Mouse (Mus musculus): ENCODE results near the gene Mcm9. TPM values are rescaled to one million over a fixed set of nuclear protein-coding genes. Genes with fewer than 3 reads are reported as not detected.
A peak's percentile ranks its signal among the peaks of the same experiment; 100 is the strongest.

Gene Mcm9
- polyA plus RNA-seq, 1 experiment from 2014 or later = 10.0 TPM

GRCm38 (mm10) chr10:53580621-53581081 is 49.6 kb downstream of the Mcm9 start:
- no peak for DNase-seq (ENCODE audit: low spot score)

- no peak for DNase-seq (ENCODE audit: low spot score)
Measured at GRCm38 (mm10) chr10:53580137-53580536, 50.1 kb downstream of the Mcm9 start.

- DNase-seq (ENCODE audit: low spot score) = no peak
Measured at GRCm38 (mm10) chr10:53568531-53568930, 61.7 kb downstream of the Mcm9 start.

GRCm38 (mm10) chr10:53565538-53565937 is 64.7 kb downstream of the Mcm9 start:
- no peak for DNase-seq (ENCODE audit: low spot score)

- no peak for DNase-seq (ENCODE audit: low spot score)
Measured at GRCm38 (mm10) chr10:53562001-53562400, 68.2 kb downstream of the Mcm9 start.

- DNase-seq (ENCODE audit: low spot score) = no peak
Measured at GRCm38 (mm10) chr10:53537596-53537995, 92.6 kb downstream of the Mcm9 start.

- no peak for DNase-seq (ENCODE audit: low spot score)
Measured at GRCm38 (mm10) chr10:53532297-53532696, 97.9 kb downstream of the Mcm9 start.

GRCm38 (mm10) chr10:53527838-53528773 is 102.1 kb downstream of the Mcm9 start:
- DNase-seq (ENCODE audit: low spot score) = peak; percentile 44

GRCm38 (mm10) chr10:53527344-53527743 is 102.9 kb downstream of the Mcm9 start:
- DNase-seq (ENCODE audit: low spot score) = no peak

- no peak for DNase-seq (ENCODE audit: low spot score)
Measured at GRCm38 (mm10) chr10:53526350-53526749, 103.9 kb downstream of the Mcm9 start.

- no peak for DNase-seq (ENCODE audit: low spot score)
Measured at GRCm38 (mm10) chr10:53525265-53525976, 104.8 kb downstream of the Mcm9 start.

- no peak for DNase-seq (ENCODE audit: low spot score)
Measured at GRCm38 (mm10) chr10:53519068-53519954, 110.9 kb downstream of the Mcm9 start.

- DNase-seq (ENCODE audit: low spot score) = no peak
Measured at GRCm38 (mm10) chr10:53518599-53518913, 111.7 kb downstream of the Mcm9 start.

GRCm38 (mm10) chr10:53517770-53518598 is 112.3 kb downstream of the Mcm9 start:
- DNase-seq (ENCODE audit: low spot score) = no peak

- DNase-seq (ENCODE audit: low spot score) = no peak
Measured at GRCm38 (mm10) chr10:53512491-53512890, 117.7 kb downstream of the Mcm9 start.

GRCm38 (mm10) chr10:53509158-53509773 is 121.0 kb downstream of the Mcm9 start:
- peak; percentile 32 for DNase-seq (ENCODE audit: low spot score)

GRCm38 (mm10) chr10:53508676-53509075 is 121.6 kb downstream of the Mcm9 start:
- DNase-seq (ENCODE audit: low spot score) = no peak

- DNase-seq (ENCODE audit: low spot score) = no peak
Measured at GRCm38 (mm10) chr10:53505526-53505925, 124.7 kb downstream of the Mcm9 start.

- DNase-seq (ENCODE audit: low spot score) = no peak
Measured at GRCm38 (mm10) chr10:53505069-53505468, 125.2 kb downstream of the Mcm9 start.
